Mouse (Mus musculus): ENCODE results near the gene Gtf2b.

- TF ChIP-seq CTCF (conservative IDR thresholded peaks at IDR 0.05; ENCODE audit: low read length) (no peak), NANOG (IDR thresholded peaks at IDR 0.05; ENCODE audit: borderline replicate concordance, low read length) (no peak)
These were observed 7.0 kb upstream of the Gtf2b start for GRCm38 (mm10) chr3:142757841-142758240.

Measured in E14TG2a.4 (cell line).